Comparison of ENCODE assay signal across 25 mouse cellular contexts in the genomic region with DNA sequence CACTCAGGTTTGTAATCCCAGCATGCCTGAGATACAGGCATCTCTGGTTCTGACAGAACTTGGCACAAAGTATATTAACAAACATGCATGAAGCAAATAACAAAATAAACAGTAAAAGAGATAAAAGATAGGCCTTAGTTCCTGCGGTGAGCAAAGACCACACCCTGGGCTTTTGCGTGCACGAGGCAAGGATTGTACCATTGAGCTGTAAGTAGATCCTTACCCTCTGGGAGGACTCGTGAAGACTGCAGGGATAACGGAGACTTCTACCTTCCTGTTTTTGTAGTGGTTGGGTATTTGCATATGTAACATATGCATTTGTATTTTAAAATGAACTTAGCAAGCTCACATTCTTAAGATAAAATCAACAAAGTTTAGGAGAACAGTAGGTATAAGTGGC.
"Had no signal": no experiment of that assay in that cellular context is flagged by ENCODE, and none has a peak within 500 bp of the region (broad histone marks: within the 10 kb centered on the region; RNA-seq: fewer than 3 reads in every experiment).

No protein-coding gene starts in this region.

- ATAC-seq: hindbrain, embryonic 16.5 days; inflammation-experienced regulatory T-cells, adult 6 months; intestine, embryonic 15.5 days; intestine, postnatal 0 days; liver, embryonic 12.5 days had no signal

- H3K9ac ChIP-seq: heart, embryonic 12.5 days; hindbrain, embryonic 12.5 days; hindbrain, embryonic 14.5 days; intestine, embryonic 15.5 days; limb, embryonic 13.5 days; limb, embryonic 15.5 days; liver, embryonic 12.5 days; liver, embryonic 14.5 days had no signal

- H3K4me3 ChIP-seq: heart, embryonic 10.5 days; heart, embryonic 12.5 days; hindbrain, embryonic 10.5 days; hindbrain, embryonic 12.5 days; intestine, embryonic 15.5 days; layer of hippocampus, adult 2 months; left cerebral cortex, adult 2 months; limb, embryonic 13.5 days; limb, embryonic 15.5 days; liver, embryonic 12.5 days had no signal

- H3K27me3 ChIP-seq: heart, embryonic 12.5 days; hindbrain, embryonic 12.5 days; intestine, embryonic 15.5 days; limb, embryonic 13.5 days; limb, embryonic 15.5 days; liver, embryonic 12.5 days had no signal

- H3K36me3 ChIP-seq: heart, embryonic 10.5 days; heart, embryonic 12.5 days; hindbrain, embryonic 10.5 days; hindbrain, embryonic 12.5 days; intestine, embryonic 15.5 days; limb, embryonic 13.5 days; limb, embryonic 15.5 days; liver, embryonic 12.5 days had no signal

- H3K9me3 ChIP-seq: heart, embryonic 10.5 days; hindbrain, embryonic 10.5 days; hindbrain, embryonic 12.5 days; intestine, embryonic 15.5 days; limb, embryonic 13.5 days; limb, embryonic 15.5 days; liver, embryonic 12.5 days had no signal

- H3K4me1 ChIP-seq: hindbrain, embryonic 12.5 days; intestine, embryonic 15.5 days; limb, embryonic 13.5 days; limb, embryonic 15.5 days had no signal

- H3K27ac ChIP-seq: heart, embryonic 10.5 days; hindbrain, embryonic 12.5 days; hindbrain, embryonic 14.5 days; intestine, embryonic 15.5 days; layer of hippocampus, adult 2 months; left cerebral cortex, adult 2 months; limb, embryonic 13.5 days; limb, embryonic 15.5 days; liver, embryonic 12.5 days; liver, embryonic 14.5 days had no signal

- DNase-seq: gastrocnemius, postnatal 10 days; gastrocnemius, postnatal 25 days; heart, adult 18-20 months; heart, postnatal 10 days; heart, postnatal 4 days; kidney, adult 18-20 months; kidney, adult 8-10 months; kidney, postnatal 10 days; kidney, postnatal 25 days; kidney, postnatal 4 days had no signal
